Mouse (Mus musculus) G1E (cell line): ENCODE measurements around the gene Capzb.

ENCODE experiments used
- CTCF ChIP-seq: IDR thresholded peaks from 2 replicates; pipeline ENCODE4 v1.5.1; 2012; ENCODE audit warnings: low read depth, low read length, inconsistent platforms, mixed read lengths
- GATA1 ChIP-seq: IDR thresholded peaks from 2 replicates; pipeline ENCODE4 v1.6.1; 2012; ENCODE audit warnings: borderline replicate concordance, low read length, inconsistent platforms, mixed read lengths

DNA sequence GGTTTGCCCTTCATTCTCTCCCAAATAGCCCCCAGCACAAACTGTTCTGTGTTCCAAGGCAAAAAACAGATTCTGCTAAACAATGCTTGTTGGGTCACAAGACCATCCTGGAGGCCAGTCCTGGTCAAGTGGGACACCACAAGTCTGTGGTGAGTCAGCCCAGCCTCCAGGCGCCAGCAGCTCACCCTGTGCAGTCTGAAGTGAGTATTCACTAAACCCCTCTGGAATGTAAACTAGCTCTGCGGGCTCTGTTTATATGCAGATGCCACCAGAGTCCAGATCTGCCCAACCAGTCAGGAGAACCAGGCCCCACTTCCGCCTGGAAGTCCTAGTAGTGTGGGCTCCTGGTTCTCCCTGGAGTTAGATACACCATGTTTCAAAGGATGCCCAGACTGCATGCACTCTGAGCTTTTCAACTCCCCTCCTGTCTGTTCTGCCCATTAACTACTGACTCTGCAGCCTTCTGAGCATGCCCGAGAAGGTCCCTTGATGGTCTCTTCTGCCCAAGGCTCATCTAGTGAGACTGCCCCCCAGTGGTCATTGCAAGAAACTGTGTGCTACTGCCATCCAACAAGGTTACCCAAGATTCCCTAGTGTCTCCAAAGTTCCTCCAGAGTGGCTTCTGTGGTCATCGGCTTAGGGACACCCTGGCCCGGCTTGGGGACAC lies 39.9 kb downstream of the Capzb start:
- peak; percentile 55 for TF ChIP-seq CTCF
- no peak for TF ChIP-seq GATA1
